Mouse (Mus musculus) neural tube, embryonic 12.5 days (tissue): ENCODE measurements around the gene Vmn1r185. TPM values are rescaled to one million over a fixed set of nuclear protein-coding genes. Genes with fewer than 3 reads are reported as not detected.
"Not testable (repeated sequence)": the region's sequence is repeated elsewhere in the genome, so short reads cannot be mapped to it uniquely, and the experiment has no call there.

Experiments used
- ATAC-seq: fragments of 200-750 bp; cut with Nextera tagmentation; 2 replicates; pipeline ENCODE4 v1.8.0; 2017; ENCODE audit warnings: low read depth, mild to moderate bottlenecking, moderate TSS enrichment, moderate library complexity; ENCODE audit not compliant: low FRiP score
- H3K27ac ChIP-seq: fragments of 300-500 bp; sonication (generic); 2 replicates; pipeline ENCODE4 v1.5.1; 2016
- H3K27me3 ChIP-seq: fragments of 300-500 bp; sonication (generic); replicated peaks from 2 replicates; pipeline ENCODE4 v1.6.1; 2016; ENCODE audit warnings: mild to moderate bottlenecking
- H3K36me3 ChIP-seq: fragments of 300-500 bp; sonication (generic); 2 replicates; pipeline ENCODE4 v1.6.1; 2016; ENCODE audit warnings: mild to moderate bottlenecking
- H3K4me1 ChIP-seq: fragments of 300-500 bp; sonication (generic); 2 replicates; pipeline ENCODE4 v1.6.1; 2016
- H3K4me2 ChIP-seq: fragments of 300-500 bp; sonication (generic); replicated peaks from 2 replicates; pipeline ENCODE4 v1.6.1; 2016; ENCODE audit warnings: mild to moderate bottlenecking
- H3K4me3 ChIP-seq: fragments of 300-500 bp; sonication (generic); 2 replicates; pipeline ENCODE4 v1.5.1; 2016
- H3K9ac ChIP-seq: fragments of 300-500 bp; sonication (generic); 2 replicates; pipeline ENCODE4 v1.6.1; 2016; ENCODE audit warnings: mild to moderate bottlenecking
- H3K9me3 ChIP-seq: fragments of 300-500 bp; sonication (generic); 2 replicates; pipeline ENCODE4 v1.6.1; 2016; ENCODE audit warnings: mild to moderate bottlenecking
- WGBS: fragments of 180-500 bp; shearing (Covaris S2); methylation state at CpG from one replicate; pipeline ENCODE4 v1.1.7; 2016; 5-methylcytosine and 5-hydroxymethylcytosine counted together
- polyA plus RNA-seq: library from polyadenylated mRNA; unstranded; fragments of >200 nt; fragmentation: Nextera tagmentation; extraction: Ambion mirVana; gene quantifications from 2 replicates; pipeline ENCODE4 v1.2.1, GENCODE M21; 2016

Vmn1r185 gene
- not detected in 2 replicates for polyA plus RNA-seq

- not testable (repeated sequence) for H3K36me3 ChIP-seq, H3K4me3 ChIP-seq, H3K4me1 ChIP-seq, H3K9me3 ChIP-seq, ATAC-seq, H3K27me3 ChIP-seq, H3K27ac ChIP-seq, H3K9ac ChIP-seq, H3K4me2 ChIP-seq
- WGBS = 78% methylated on average over 1 of the region's 1 CpGs
Measured at GRCm38 (mm10) chr7:26618364-26618763, at the start of gene Vmn1r185. Gene Vmn1r185 (minus strand): TSS chr7:26618464.

GRCm38 (mm10) chr7:26667466-26667865, 49.2 kb upstream of the Vmn1r185 start:
- not testable (repeated sequence) for H3K4me2 ChIP-seq, H3K9me3 ChIP-seq, ATAC-seq, H3K27me3 ChIP-seq, H3K36me3 ChIP-seq, H3K4me3 ChIP-seq, H3K4me1 ChIP-seq, H3K27ac ChIP-seq, H3K9ac ChIP-seq
- 33% methylated on average over 2 of the region's 2 CpGs for WGBS

- H3K9me3 ChIP-seq = 0 out of 2 replicates have a peak, but pooled peaks cover 12% of the 10 kb centered on the region
- no peaks in the 10 kb centered on the region for H3K27me3 ChIP-seq
- 80% methylated on average over 5 of the region's 5 CpGs for WGBS
- no peak overlapping the region for H3K27ac ChIP-seq
- ATAC-seq = no peak
- no peaks in the 10 kb centered on the region for H3K4me1 ChIP-seq
- no peaks in the 10 kb centered on the region for H3K36me3 ChIP-seq
- H3K4me2 ChIP-seq = no peak overlapping the region
- no peak overlapping the region for H3K4me3 ChIP-seq
- H3K9ac ChIP-seq = no peak overlapping the region
Measured at GRCm38 (mm10) chr7:26666011-26666410, 47.7 kb upstream of the Vmn1r185 start.

GRCm38 (mm10) chr7:26589774-26590173, 28.5 kb downstream of the Vmn1r185 start:
- no peaks in the 10 kb centered on the region for H3K36me3 ChIP-seq
- H3K4me2 ChIP-seq = no peak overlapping the region
- H3K9me3 ChIP-seq = no peaks in the 10 kb centered on the region
- no peak overlapping the region for H3K4me3 ChIP-seq
- H3K27me3 ChIP-seq = no peaks in the 10 kb centered on the region
- WGBS = 73% methylated on average over 1 of the region's 1 CpGs
- ATAC-seq = no peak
- H3K9ac ChIP-seq = no peak overlapping the region
- no peaks in the 10 kb centered on the region for H3K4me1 ChIP-seq
- no peak overlapping the region for H3K27ac ChIP-seq

GRCm38 (mm10) chr7:26589077-26589476, 29.2 kb downstream of the Vmn1r185 start:
- no peaks in the 10 kb centered on the region for H3K4me1 ChIP-seq
- no peaks in the 10 kb centered on the region for H3K36me3 ChIP-seq
- no peaks in the 10 kb centered on the region for H3K9me3 ChIP-seq
- no peaks in the 10 kb centered on the region for H3K27me3 ChIP-seq
- no peak overlapping the region for H3K4me3 ChIP-seq
- H3K27ac ChIP-seq = no peak overlapping the region
- H3K9ac ChIP-seq = no peak overlapping the region
- no peak for ATAC-seq
- no peak overlapping the region for H3K4me2 ChIP-seq

Other genes starting within 250 kb of the Vmn1r185 start
- not detected in 2 replicates for gene Nlrp9c, start 214.8 kb downstream of the Vmn1r185 start, polyA plus RNA-seq
- not detected in 2 replicates for gene Nlrp4a, start 183.4 kb downstream of the Vmn1r185 start, polyA plus RNA-seq
- gene Nlrp9a, start 83.4 kb downstream of the Vmn1r185 start, polyA plus RNA-seq = not detected in 2 replicates
- not detected in 2 replicates for gene Cyp2b23, start 68.0 kb upstream of the Vmn1r185 start, polyA plus RNA-seq
- gene Cyp2b19, start 138.7 kb upstream of the Vmn1r185 start, polyA plus RNA-seq = 0.09 and 0.22 TPM in 2 replicates
- gene Cyp2g1, start 190.4 kb upstream of the Vmn1r185 start, polyA plus RNA-seq = not detected in 2 replicates
- gene Cyp2a5, start 216.8 kb upstream of the Vmn1r185 start, polyA plus RNA-seq = 0.27 TPM in 1 of 2 replicates, not detected in the other